Mouse (Mus musculus): ENCODE data around the gene Slc2a2. TPM values are rescaled to one million over a fixed set of nuclear protein-coding genes. Genes with fewer than 3 reads are reported as not detected.

Gene Slc2a2
- total RNA-seq (2021), result not detected
- long read RNA-seq, partial matches to known transcripts, result 0 of 1 reads
- long read RNA-seq, other reads (novel, unspliced or antisense), result 1 of 1 reads

DNA sequence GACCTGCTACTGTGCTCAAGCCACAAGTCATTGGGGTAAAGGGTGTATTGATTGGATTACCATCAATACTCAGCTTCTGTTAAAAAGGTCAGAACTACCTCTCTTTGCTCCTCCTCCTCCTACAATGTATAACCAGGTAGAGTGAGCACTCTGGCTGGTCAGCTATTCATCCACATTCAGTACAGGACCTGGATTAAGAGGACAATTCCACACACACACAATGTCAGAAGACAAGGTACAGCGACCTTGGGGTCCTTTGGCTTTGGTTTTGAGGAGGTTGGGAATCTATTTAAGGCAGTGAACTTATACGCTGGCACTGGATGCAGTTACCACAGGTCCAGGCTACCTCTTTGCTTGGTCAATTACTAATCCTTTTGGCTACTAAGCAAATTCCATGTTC is at the start of gene Slc2a2:
Gene Slc2a2 (plus strand): TSS at position 107 of the 400 bp plus-strand sequence.
- no peak for DNase-seq (ENCODE audit: low spot score in 2 of 2)

DNA sequence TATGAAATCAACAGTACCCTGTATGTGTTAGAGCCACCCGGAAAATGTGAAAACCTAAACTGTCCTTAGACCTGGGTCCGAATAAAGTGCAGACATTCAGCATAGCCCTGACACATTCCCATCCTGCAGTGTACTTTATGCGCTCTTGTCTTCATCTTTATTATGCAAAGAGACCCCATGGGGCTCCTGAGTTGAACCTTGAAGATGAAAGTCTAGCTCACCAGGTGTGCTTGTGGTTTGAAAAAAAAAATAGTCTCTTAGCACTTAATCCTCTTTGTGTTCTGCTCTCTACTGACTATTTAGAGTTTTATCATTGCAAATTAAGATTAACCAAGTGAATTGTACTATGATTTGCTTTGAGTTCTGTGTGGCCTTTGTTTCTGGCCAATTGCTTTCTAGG is 45.1 kb upstream of the Slc2a2 start:
- no peak for DNase-seq (ENCODE audit: low spot score in 2 of 2)

DNA sequence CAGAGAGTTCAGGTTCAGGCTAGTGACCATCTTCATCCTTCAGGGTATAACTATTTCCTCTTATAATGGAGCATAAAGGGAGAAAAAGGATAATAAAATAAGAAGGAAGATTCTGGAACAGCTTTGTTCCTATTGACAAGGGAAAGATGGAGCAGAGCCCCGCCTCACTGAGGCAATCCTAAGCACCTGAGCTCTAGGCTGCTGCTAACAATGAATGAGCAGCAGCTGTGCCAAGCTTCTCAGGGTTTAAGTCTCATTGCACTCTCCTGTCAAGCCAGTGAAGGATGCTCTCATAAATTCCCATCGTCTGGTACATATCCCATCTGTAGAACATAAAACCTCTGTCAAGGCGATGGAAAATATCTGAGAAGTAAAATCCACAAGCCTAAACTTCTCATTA is 44.7 kb upstream of the Slc2a2 start:
- DNase-seq (ENCODE audit: low spot score in 2 of 2), result no peak

DNA sequence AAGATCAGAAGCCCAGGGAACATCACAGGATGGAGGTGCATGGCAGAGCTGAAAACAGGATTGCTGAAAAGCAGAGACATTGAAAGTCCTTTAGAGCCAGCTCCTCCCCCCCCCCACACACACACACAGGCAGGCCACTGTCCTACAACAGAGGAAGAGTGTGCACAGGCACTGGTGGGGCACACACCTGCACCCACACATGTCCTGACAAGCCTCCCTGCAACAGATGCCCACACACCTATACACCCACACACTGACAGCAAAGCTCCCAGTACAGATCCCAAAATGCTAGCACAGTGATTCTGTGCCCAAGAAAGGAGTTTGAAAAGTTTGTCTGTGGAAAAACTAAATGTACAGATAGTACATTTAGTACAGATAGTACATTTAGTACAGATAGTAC is 43.0 kb upstream of the Slc2a2 start:
- DNase-seq (ENCODE audit: low spot score in 2 of 2), result no peak

DNA sequence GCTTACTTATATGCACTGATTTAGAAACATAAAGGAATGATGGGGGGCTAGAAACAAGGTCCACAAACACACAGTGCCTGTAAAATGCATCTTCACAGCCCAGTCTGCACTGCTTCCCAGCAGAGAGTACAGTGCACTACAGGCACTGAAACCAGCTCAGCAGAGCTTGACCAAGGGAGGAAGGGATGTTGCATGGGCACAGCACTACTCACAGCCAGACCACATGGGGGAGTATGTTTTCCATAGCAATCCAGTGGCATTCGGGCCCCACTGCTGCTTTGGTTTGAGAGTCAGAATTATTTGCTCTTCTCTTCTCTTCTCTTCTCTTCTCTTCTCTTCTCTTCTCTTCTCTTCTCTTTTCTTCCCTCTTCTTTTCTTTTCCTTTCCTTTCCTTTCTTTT is 39.4 kb upstream of the Slc2a2 start:
- no peak for DNase-seq (ENCODE audit: low spot score in 2 of 2)

DNA sequence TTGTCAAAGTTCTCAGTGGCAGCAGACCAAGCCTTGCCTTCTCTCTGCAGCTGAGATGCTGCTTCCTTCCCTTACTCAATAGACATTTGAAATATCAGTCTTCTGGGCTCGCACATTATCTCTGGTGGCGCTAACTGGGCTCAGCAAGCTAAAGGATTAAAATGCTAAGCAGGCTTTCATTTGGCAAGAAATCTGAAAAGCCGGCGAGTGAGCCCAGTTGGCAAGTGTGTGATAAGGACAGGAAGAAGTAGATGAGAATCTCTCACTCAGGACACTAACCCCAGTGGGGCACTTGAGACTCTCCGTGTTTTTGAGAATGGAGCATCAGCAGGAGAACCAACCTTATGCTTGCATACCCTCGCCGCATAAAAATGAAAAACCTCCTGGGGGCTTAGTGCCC is 16.9 kb upstream of the Slc2a2 start:
- DNase-seq (ENCODE audit: low spot score in 2 of 2), result no peak

DNA sequence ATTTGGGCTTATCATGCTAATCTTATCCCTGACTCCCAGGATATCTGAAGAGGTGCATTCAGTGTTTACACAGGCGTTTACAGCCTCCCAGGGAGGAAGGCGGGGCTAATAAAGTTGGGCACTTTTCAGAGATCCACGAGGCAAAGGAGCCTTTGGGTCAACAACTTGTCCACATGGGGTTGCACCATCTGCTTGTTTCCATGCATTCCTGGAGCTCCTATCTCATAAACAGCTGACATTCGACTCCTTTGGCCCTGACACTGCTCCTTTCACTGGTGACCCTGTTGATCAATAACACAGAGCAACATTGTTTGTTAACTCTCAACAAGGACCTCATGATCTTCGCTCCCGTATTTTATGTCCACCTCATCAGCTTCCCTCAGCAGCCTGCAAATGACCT is 15.8 kb upstream of the Slc2a2 start:
- no peak for DNase-seq (ENCODE audit: low spot score in 2 of 2)

DNA sequence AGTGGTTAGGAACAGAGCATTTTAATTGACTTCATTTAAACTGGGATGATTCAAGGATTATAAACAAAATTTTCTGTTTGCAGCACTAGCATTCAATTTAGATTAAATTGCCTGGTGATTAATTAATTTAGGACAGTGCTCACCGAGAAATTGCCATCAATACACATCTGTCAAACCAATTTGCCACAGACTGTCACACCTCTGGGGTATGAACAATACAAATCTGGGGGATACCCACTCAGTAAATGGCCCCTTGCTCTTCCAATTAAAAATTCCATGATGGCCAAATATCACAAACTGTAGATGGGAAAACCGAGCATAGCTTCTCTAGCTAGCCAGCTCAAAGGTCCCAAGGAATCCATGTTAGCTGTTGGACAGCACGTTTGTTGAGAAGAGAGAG is 15.3 kb upstream of the Slc2a2 start:
- DNase-seq (ENCODE audit: low spot score in 2 of 2), result no peak

DNA sequence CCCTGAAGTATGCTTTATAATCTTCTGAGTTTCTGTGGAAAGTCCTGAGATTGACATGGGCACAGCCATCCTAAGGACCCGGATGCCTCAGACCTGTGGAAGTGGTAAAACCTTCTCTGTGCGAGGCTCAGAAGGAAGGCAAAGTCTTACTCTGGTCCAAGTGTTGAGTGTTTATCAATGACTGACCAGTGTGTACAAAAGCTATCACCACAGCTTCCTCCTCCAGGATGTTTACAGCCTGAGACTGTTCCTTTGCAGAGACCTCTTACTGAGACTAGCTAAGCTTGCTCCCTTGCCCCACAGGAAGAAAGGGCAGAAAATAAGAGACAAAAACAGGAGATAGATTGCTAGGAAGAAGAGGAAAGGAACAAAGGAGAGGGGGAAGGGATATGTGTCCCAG is 12.2 kb upstream of the Slc2a2 start:
- DNase-seq (ENCODE audit: low spot score in 2 of 2), result no peak

DNA sequence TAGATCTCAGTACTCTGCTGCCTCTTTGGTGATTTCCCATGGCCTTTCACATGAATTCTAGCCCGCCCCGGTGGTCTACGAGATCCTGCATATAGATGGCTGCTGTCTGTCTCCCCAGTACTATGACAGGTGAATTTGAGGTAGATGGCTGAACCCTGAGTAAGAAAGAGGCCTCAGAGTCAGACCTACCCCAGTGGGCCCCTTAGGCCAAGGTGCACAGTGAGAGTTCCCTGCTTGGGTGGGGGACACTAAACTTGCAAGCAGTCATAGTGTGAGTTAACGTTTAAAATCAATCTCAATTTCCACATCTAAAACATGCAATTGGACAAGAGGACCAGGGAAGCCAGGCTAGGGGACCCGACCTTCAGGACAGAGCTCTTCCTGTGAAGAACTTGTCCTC is 2.9 kb upstream of the Slc2a2 start:
- no peak for DNase-seq (ENCODE audit: low spot score in 2 of 2)

DNA sequence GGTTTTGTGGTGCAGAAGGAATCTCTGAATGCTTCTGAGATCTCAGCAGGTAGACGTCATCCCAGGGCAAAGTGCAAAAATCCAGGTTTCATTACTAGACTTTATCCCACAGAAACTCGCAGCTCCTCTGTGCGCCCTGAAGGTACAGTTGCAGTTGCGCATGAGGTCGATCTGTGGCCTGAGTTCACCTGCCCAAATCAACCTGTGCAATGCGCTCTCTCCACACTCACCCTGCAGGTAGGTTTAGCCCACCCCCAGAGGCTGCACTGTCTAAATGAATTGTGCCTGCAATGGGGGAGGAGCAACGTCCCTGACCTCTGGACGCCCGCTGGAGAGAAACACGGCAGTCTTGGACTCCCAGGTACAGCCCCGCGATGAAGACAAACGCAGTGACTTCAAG is 2.1 kb upstream of the Slc2a2 start:
- DNase-seq (ENCODE audit: low spot score in 2 of 2), result no peak

DNA sequence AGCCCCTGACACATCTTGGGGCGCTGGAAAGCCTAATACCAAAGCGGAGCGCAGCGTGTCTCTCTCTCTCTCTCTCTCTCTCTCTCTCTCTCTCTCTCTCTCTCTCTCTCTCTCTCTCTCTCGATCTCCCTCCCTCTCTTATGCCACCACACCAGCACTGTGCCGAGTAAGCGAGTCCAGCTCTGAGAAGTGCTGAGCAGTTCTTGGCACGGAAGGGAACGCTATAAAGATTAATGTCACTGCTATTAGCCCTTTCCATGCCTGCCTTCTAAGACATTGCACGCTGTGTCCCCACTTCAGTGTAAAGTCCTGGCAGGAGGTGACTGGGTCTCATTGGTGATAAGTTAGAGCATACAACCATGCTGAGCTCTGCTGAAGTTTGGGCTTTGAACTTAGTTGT is 1.5 kb upstream of the Slc2a2 start:
- no peak for DNase-seq (ENCODE audit: low spot score in 2 of 2)

DNA sequence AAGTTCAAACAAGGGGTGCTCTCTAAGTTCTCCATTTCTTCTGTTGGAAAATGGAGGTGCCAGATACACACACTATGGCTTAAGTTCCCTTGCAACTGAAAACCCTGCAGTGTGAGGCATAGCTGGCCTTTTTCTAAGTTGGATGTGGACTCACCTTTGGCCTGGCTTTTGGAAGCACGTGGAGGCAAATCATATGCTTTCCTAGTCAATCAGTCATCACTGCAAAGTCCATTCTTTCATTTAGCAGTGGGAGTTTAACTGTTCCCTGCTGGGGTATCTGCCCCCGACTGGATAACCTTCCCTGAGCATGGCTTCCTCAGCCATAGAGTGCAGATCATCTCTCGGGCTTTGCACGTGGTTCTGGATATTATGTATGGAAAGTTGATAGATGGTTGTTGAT is 1.9 kb downstream of the Slc2a2 start:
- DNase-seq (ENCODE audit: low spot score in 2 of 2), result no peak

DNA sequence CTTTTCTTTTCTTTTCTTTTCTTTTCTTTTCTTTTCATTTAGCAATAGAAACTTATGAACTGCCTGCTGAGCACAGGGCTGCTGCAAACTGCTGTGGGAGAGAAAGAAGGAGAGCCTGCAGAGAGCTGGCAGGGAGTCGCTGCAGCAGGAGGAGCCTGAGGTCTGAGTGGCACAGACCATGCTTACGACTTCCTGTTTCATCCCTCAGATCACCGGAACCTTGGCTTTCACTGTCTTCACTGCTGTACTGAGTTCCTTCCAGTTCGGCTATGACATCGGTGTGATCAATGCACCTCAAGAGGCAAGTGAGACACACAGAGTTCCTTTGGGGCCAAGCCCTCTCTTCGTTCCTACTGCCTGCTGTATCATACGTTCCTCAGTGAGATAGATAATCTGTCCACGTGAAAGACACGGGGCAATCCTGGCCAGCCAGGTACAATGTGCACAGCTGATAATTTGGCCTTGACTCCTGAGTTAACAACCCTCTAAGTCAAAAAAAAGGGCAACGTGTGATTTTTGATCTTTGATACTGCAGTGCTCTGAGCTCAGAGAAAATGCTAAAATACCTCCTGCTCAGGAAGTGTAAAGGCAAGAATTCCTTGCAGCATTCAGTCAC is 7.9 kb downstream of the Slc2a2 start:
- no peak for DNase-seq (ENCODE audit: low spot score in 2 of 2)

DNA sequence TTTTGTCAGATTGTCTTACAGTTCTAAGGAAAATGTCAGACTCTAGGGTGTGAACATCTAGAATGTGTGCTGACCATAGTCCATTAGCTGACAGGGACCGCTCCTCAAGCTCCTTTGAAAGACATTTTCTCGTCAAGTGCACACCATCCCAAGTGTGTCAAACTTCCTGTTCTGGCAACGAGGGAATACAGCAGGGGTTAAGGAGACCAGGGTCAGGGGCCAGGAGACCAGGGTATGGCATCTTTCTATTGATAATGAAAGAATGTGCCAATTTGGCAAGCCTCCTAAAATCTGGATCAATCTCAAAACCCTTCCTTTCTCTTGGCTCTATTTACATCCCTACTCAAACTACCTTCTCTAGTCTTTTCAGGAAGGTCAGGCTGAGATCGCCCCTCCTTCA is 9.0 kb downstream of the Slc2a2 start:
- no peak for DNase-seq (ENCODE audit: low spot score in 2 of 2)

DNA sequence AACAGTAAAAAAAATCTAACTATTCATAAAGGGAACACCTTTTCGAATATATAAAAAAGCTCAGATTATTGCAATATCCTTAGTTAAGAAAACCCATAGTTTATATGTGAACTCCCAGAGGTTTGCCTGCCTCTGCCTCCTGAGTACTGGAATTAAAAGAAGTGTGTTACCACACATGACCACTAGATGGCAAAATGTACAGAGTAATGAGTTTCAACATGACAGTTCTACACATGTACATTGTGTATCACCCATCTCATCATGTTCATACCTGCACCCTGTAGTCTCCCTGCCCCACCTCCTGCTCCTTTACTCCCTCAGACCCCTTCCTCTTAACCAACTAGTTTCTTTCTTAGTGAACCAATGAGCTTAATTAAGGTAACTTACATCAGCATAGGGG is 12.0 kb downstream of the Slc2a2 start:
- DNase-seq (ENCODE audit: low spot score in 2 of 2), result no peak

DNA sequence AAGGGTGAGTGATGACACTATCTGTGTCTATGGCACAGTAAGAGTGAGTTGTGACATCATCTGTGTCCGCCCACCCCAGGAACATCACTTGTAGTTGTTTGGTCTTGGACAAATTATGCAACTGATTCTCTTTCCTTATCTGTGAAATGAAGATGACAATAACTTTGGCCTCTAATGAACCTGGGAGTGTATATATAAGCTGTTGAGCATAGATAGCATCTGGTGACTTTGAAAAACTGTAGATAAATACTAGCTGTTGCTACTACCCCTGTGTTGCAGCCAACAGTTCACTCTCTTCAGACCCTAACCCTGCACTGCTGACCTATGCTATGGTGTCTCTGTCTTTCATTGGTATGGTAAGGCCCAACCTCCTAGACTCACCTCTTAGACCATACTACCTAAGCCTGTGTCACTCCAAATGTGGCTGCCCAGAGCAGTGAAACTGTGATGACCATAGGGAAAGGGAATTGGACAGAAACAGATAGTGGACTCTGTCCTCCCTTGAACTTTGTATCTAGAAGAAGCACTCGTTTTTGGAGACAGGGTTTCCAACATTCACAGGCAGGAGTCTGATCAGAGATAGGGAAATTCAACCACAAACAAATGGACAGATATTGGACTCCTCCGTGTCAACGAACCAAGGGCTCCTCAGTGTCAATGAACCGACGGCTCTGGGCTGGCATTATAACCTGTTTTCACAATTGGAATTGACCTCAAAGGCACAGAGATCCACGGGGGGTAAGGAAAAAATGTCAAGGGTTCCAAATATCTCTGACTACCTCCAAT is 16.4 kb downstream of the Slc2a2 start:
- DNase-seq (ENCODE audit: low spot score in 2 of 2), result no peak

DNA sequence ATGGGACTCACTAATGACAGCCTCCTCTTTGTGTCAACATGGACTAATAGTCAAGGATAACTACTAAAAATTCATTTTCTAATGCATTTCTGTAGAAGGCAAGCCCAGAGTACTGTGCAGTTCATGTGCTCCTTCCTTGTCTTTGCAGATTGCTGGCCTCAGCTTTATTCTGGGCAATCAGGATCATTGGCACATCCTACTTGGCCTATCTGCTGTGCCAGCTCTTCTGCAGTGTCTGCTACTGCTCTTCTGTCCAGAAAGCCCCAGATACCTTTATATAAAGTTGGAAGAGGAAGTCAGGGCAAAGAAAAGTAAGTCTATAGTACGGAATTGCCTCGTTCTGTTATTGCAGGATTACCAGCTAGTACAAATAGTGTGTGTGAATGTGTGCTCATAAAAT is 20.8 kb downstream of the Slc2a2 start:
- DNase-seq (ENCODE audit: low spot score in 2 of 2), result no peak

DNA sequence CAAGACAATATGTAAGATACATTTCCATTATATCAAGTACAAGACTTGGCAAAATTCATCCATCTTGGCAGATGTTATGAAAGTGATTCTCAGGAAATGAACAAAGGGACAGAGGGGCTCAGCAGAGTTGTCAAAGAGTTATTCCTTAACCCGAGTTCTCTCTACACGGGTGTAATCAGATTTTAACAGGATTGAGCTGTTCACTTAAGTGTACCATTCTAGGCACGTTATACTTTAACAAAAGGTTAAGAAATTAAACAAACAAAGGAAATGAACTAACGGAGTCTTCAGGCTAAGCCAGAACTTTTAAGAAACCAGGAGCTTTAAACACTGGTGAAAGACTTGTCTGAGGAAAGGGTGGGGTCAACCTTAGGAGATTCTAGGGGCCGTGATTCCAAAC is 23.5 kb downstream of the Slc2a2 start:
- DNase-seq (ENCODE audit: low spot score in 2 of 2), result no peak

DNA sequence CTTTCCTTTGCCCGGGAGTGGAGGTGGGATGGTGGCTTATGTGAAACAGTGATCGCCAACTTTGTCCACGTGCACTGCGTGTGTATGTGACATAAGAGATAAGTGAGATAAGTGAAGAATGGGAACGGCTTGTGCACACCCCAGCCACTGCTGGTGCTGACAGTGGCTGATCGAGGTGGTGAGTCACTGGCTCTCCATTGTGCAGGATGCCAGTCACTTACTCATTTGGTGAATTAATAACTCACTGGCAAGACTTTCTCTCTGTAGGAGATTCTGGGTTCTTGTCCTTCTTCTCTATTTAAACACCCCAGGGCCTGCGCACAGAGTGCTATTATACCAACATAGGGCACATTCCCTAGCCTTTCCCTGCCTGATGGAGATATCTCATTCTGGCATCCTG is 24.1 kb downstream of the Slc2a2 start:
- DNase-seq (ENCODE audit: low spot score in 2 of 2), result no peak

DNA sequence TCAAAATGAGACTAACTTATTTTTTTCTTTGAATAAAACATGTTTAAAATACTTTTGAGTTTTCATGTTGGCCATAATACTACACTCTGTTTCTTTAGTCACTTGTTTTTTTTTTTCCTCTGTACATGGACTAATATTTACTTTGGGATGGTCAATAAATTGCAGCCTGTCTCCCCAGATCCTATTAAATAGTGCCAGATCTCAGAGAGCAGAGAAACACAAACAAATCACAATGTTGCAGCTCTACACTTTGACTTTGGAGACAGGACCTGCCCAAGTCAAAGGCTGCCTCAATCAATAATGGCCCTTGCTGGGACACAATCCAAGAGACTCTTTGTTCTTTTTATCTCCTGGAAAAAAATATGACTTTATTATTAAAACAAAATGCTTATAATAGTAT is 24.8 kb downstream of the Slc2a2 start:
- DNase-seq (ENCODE audit: low spot score in 2 of 2), result no peak

DNA sequence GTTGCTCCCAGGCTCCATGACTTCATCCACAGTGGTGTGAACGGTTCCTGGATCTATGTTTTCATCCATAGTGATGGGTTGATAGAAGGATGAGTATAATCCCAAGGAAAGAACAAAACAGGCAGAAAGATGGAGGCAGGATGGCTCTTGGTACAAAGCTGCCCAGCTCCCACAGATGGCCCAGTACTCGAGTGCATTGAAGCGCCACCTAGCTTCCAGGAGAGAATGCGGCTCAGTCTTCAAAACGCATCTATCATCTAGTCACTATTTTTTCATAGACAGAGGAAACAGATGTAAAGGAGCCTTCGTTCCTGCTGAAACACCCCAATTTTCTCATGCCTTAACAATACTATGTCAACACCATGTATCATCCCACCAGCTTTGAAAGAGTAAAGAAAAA is 25.8 kb downstream of the Slc2a2 start:
- DNase-seq (ENCODE audit: low spot score in 2 of 2), result no peak

DNA sequence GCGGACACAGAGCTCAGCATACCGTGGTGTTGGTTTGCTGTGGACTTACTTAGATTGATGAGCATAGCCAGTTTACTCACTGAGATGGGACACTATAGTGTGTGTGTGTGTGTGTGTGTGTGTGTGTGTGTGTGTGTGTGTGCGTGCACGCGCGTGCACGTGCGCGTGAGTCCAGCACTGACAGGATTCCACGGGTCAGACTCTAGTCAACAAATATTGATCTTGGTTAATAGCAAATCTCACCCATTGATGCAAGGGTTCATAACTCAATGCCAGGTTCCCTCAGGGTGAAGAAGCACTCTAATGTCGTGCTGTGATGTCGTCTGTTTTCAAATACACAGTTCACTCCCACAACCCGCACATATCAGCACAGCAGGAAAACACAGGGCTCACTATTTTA is 27.5 kb downstream of the Slc2a2 start:
- no peak for DNase-seq (ENCODE audit: low spot score in 2 of 2)

Data from layer of hippocampus, adult 18-20 months (tissue).